In genomic region chr13:92277027-92277426, GRCm38 (mm10) we compare ENCODE assay signal across 22 mouse cellular contexts. TPM values are rescaled to one million over a fixed set of nuclear protein-coding genes. Genes with fewer than 3 reads are reported as not detected.
"Had no signal": no experiment of that assay in that cellular context is flagged by ENCODE, and none has a peak within 500 bp of the region (broad histone marks: within the 10 kb centered on the region; RNA-seq: fewer than 3 reads in every experiment).

No protein-coding gene starts in this region.

- H3K9ac ChIP-seq: neural tube, embryonic 12.5 days; neural tube, embryonic 13.5 days; neural tube, embryonic 15.5 days; stomach, embryonic 15.5 days had no signal

- H3K4me2 ChIP-seq: neural tube, embryonic 12.5 days; neural tube, embryonic 13.5 days; neural tube, embryonic 15.5 days; stomach, embryonic 15.5 days had no signal

- H3K4me3 ChIP-seq: neural tube, embryonic 12.5 days; neural tube, embryonic 13.5 days; neural tube, embryonic 15.5 days; stomach, embryonic 15.5 days had no signal

- H3K4me1 ChIP-seq: neural tube, embryonic 12.5 days; neural tube, embryonic 13.5 days; stomach, embryonic 15.5 days had no signal

- H3K9me3 ChIP-seq: neural tube, embryonic 12.5 days; neural tube, embryonic 13.5 days; neural tube, embryonic 15.5 days; stomach, embryonic 15.5 days had no signal

- H3K36me3 ChIP-seq: stomach, embryonic 15.5 days had no signal

- H3K27me3 ChIP-seq: neural tube, embryonic 12.5 days; neural tube, embryonic 13.5 days; neural tube, embryonic 15.5 days; stomach, embryonic 15.5 days had no signal

- DNase-seq: retina, postnatal 1 day; right cerebral cortex, adult 18-20 months; right cerebral cortex, postnatal 14 days; right cerebral cortex, postnatal 25 days; right cerebral cortex, postnatal 4 days; spleen, adult 18-20 months; thymus, adult 18-20 months; thymus, adult 2 months; thymus, postnatal 14 days; thymus, postnatal 25 days; thymus, postnatal 36 days; thymus, postnatal 4 days had no signal

- H3K27ac ChIP-seq: neural tube, embryonic 12.5 days; neural tube, embryonic 13.5 days; neural tube, embryonic 15.5 days; stomach, embryonic 15.5 days; stomach, postnatal 0 days had no signal

RNA-seq across cellular contexts. Expression of gene Gm20379, which starts 28.8 kb away (rescaled TPM):
- total RNA-seq: neutrophil, adult 5-6 weeks had no signal
- polyA plus RNA-seq: small intestine, adult 2 months; spleen, adult 2 months; testis, adult 2 months; thymus, adult 2 months; urinary bladder, adult 2 months had no signal
